Mouse (Mus musculus): ENCODE results near the gene Hs3st2. TPM values are rescaled to one million over a fixed set of nuclear protein-coding genes. Genes with fewer than 3 reads are reported as not detected.
A peak's percentile ranks its signal among the peaks of the same experiment; 100 is the strongest.
"Not testable (repeated sequence)": the region's sequence is repeated elsewhere in the genome, so short reads cannot be mapped to it uniquely, and the experiment has no call there.

Hs3st2 gene
- not detected in 2 replicates for total RNA-seq (2017)

DNA sequence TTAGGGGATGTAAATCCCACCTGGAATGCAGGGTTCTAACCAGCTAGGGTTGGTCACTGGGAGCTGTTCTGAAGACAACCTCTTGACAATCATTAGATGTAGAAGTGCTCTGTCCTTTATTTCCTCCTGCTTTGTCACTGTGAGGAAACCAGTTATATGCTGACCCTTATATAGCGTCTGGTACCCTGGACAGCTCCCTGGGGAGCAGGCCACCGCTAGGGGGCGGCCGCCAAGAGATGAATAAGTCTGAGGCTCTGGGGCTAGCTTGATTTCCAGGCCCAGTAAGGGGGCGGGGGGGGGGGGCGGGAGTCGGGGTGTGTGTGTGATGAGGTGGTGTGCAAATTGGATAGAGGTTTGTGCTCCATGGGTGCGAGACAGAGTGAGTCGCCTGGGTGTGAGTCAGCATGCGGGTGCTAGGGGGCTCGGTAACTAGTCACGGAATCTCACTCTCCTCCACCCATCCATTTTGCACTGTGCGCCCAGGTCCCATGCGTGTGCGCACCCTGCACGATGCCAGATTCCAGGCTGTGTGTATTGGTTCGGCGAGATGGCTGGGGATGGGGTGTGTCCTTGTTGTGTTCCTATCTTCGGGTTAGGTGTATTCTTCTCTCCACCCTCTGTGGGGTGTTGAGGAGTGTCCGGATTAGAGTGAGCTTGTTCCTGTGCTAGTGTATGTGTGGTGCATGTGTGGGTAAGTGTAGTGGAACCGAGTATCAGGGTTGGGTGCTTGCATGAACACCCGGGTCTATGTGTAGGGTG, at the start of gene Hs3st2:
Gene Hs3st2 (plus strand): TSS at position 635 of the 759 bp plus-strand sequence.
- ATAC-seq (replicated peaks in 1 of 2; ENCODE audit: insufficient read depth in 1 of 2, low FRiP score in 2 of 2, low TSS enrichment in 1 of 2, low read depth in 1 of 2, poor library complexity in 2 of 2, severe bottlenecking in 2 of 2) = peak; percentile 48 to 53

GRCm38 (mm10) chr7:121348284-121348963, 43.2 kb upstream of the Hs3st2 start:
- ATAC-seq (replicated peaks in 1 of 2; ENCODE audit: insufficient read depth in 1 of 2, low FRiP score in 2 of 2, low TSS enrichment in 1 of 2, low read depth in 1 of 2, poor library complexity in 2 of 2, severe bottlenecking in 2 of 2) = no peak

GRCm38 (mm10) chr7:121351688-121352087, 40.0 kb upstream of the Hs3st2 start:
- ATAC-seq (replicated peaks in 1 of 2; ENCODE audit: insufficient read depth in 1 of 2, low FRiP score in 2 of 2, low TSS enrichment in 1 of 2, low read depth in 1 of 2, poor library complexity in 2 of 2, severe bottlenecking in 2 of 2) = no peak

GRCm38 (mm10) chr7:121361448-121361847, 30.2 kb upstream of the Hs3st2 start:
- not testable (repeated sequence) for ATAC-seq (replicated peaks in 1 of 2; ENCODE audit: insufficient read depth in 1 of 2, low FRiP score in 2 of 2, low TSS enrichment in 1 of 2, low read depth in 1 of 2, poor library complexity in 2 of 2, severe bottlenecking in 2 of 2)

DNA sequence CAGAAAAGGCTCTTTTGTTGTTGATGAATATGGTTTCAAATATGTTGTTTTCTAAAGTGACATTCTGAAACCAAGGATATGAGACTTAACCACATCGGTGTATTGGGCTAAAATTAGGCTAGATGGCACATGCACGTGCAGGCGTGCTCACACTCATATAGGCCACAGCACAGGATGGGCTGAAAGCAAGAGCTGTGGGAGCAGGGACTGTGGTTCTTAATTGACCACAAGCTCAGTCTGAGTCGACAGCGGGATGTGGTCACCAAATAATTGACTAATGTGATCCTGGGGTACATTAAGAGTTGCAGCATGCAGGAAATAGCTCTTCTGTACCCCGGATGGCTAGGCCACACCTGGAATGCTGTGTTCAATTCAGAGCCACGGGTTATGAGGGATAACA, 26.1 kb upstream of the Hs3st2 start:
- no peak for ATAC-seq (replicated peaks in 1 of 2; ENCODE audit: insufficient read depth in 1 of 2, low FRiP score in 2 of 2, low TSS enrichment in 1 of 2, low read depth in 1 of 2, poor library complexity in 2 of 2, severe bottlenecking in 2 of 2)

DNA sequence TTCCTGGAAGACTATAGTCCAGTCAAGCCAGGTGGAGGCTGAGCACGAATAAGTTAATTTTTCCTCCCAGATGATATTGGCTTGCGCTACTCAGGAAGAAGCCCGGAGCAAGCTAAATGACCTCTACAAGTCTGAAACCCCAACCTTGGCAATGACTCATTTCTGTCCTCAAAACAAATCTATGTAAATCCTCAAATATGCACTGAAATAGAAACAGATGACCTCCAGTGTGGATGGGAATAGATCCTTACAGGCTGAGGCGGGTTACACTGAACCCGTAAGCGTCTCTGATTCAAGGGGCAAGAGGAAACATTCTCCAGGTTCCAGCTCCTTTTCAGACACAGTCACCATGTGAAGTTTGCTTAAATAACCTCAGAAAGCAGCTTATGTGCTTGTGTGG, 24.5 kb upstream of the Hs3st2 start:
- ATAC-seq (replicated peaks in 1 of 2; ENCODE audit: insufficient read depth in 1 of 2, low FRiP score in 2 of 2, low TSS enrichment in 1 of 2, low read depth in 1 of 2, poor library complexity in 2 of 2, severe bottlenecking in 2 of 2) = no peak

DNA sequence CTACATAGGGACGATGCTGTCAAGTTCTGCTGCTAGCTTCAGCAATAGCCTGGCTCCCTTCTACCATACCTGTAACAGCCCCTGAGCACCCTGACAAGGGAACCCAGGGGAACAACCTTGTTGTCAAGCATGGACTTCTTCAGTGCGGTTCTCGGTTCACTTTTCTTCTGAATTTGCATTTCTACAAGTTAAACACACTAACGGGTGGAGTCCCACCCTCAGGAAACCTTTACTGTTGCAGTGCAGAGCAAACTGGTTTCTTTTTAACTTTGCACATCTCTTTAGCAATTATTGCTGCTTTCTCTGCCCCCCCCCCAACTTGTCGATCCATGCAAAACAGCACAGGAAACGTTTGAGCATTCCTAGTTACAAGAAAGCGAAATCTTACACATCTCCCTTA, 19.7 kb upstream of the Hs3st2 start:
- ATAC-seq (replicated peaks in 1 of 2; ENCODE audit: insufficient read depth in 1 of 2, low FRiP score in 2 of 2, low TSS enrichment in 1 of 2, low read depth in 1 of 2, poor library complexity in 2 of 2, severe bottlenecking in 2 of 2) = no peak

- ATAC-seq (replicated peaks in 1 of 2; ENCODE audit: insufficient read depth in 1 of 2, low FRiP score in 2 of 2, low TSS enrichment in 1 of 2, low read depth in 1 of 2, poor library complexity in 2 of 2, severe bottlenecking in 2 of 2) = no peak
Measured at GRCm38 (mm10) chr7:121375456-121375855, 16.2 kb upstream of the Hs3st2 start.

DNA sequence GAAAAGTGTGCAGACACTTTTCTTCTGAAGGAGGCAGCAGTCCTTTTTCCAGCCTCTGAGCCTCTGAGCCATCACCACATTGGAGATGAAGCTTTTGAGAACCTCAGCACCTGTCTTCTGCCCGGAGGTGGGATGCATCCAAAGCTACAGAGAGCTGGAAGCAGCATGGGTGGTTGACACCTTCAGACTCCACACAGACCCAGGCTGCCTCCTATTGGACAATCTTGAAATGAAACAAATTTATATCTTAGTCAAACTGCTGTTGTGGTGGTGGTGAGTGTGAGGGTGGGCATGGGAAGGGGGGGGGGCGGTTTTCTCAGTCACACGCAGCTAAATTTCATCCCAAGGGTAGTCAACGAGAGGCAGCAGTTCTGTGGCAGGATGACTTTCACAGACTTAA, 12.7 kb upstream of the Hs3st2 start:
- ATAC-seq (replicated peaks in 1 of 2; ENCODE audit: insufficient read depth in 1 of 2, low FRiP score in 2 of 2, low TSS enrichment in 1 of 2, low read depth in 1 of 2, poor library complexity in 2 of 2, severe bottlenecking in 2 of 2) = no peak

DNA sequence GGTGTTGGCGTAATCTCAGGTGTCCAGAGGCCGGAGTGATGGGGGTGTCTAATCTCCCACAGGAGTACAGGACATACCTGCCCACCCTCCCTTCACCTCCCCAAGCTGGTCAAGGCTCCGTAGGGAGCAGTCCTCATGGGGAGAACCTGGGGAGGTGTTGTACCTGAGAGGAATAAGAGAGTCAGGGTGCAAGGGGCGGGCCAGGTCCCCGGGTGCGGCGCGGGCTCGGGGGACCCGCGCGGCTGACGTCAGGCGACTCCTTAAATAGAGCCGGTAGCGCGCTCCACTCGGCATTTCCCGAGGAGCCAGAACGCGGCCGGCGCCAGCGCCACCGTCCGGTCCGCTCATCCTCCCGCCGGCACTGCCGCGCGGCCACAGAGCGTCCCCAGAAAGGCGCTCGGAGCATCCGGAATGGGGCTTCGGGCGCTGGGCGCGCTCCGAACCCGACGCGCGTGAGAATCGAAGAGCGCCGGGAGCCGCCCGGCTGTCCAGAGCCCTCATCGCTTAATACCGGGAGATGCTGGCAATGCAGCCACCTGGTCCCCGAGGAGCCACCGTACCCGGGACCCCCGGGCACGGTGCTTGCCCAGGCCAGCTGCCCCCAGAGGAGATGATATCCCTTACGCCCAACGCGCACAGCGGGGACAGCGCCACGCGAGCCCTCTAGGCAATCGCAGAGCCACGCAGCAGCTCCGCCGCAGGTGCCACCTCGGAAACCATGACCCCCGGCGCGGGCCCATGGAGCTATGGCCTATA, 503 bp downstream of the Hs3st2 start:
- ATAC-seq (replicated peaks in 1 of 2; ENCODE audit: insufficient read depth in 1 of 2, low FRiP score in 2 of 2, low TSS enrichment in 1 of 2, low read depth in 1 of 2, poor library complexity in 2 of 2, severe bottlenecking in 2 of 2) = 0 out of 4 replicates have a peak, but pooled peaks of 1 of the 2 experiments have one; percentile 14

GRCm38 (mm10) chr7:121392740-121392993, 1.0 kb downstream of the Hs3st2 start:
- 0 out of 4 replicates have a peak, but pooled peaks of 1 of the 2 experiments have one; percentile 7 for ATAC-seq (replicated peaks in 1 of 2; ENCODE audit: insufficient read depth in 1 of 2, low FRiP score in 2 of 2, low TSS enrichment in 1 of 2, low read depth in 1 of 2, poor library complexity in 2 of 2, severe bottlenecking in 2 of 2)

DNA sequence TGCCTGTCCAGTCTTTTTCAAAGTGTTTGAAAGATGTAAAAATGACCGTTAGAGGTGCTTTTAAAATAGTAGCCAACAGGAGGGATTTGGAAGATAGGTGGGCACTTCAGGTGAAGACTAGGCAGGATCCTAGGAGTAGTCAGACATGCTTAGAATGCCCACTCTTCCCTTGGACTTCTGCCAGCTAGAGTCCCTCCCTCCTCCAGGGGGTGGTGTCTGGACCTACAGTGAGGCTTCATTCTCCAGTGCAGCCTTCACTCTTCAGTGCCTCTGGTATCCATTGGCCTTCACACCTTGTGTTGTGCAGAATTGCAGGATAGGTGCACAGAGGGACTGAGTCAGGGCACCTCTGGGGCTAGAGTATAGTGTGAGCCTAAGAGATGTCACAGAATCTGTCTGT, 2.2 kb downstream of the Hs3st2 start:
- no peak for ATAC-seq (replicated peaks in 1 of 2; ENCODE audit: insufficient read depth in 1 of 2, low FRiP score in 2 of 2, low TSS enrichment in 1 of 2, low read depth in 1 of 2, poor library complexity in 2 of 2, severe bottlenecking in 2 of 2)

DNA sequence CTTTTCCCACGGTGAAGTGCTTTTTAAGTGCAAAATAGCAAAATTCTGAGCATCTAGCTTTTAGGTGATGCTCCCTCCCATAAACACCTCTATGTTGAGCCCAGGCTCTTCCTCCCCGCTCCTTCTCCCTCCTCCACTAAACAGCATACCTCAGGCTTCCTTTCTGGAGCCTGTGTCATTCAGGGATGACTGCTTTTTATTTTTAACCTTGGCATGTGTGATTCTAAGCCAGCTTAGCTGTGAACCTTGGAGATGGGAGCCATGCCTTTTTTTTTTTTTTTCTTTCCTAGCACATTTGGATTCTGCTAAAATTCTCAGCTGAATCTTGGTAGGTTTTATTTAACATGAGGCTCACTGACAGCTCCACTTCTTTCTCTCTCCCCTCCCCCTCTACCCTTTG, 3.2 kb downstream of the Hs3st2 start:
- no peak for ATAC-seq (replicated peaks in 1 of 2; ENCODE audit: insufficient read depth in 1 of 2, low FRiP score in 2 of 2, low TSS enrichment in 1 of 2, low read depth in 1 of 2, poor library complexity in 2 of 2, severe bottlenecking in 2 of 2)

- no peak for ATAC-seq (replicated peaks in 1 of 2; ENCODE audit: insufficient read depth in 1 of 2, low FRiP score in 2 of 2, low TSS enrichment in 1 of 2, low read depth in 1 of 2, poor library complexity in 2 of 2, severe bottlenecking in 2 of 2)
Measured at GRCm38 (mm10) chr7:121410716-121411506, 19.3 kb downstream of the Hs3st2 start.

- no peak for ATAC-seq (replicated peaks in 1 of 2; ENCODE audit: insufficient read depth in 1 of 2, low FRiP score in 2 of 2, low TSS enrichment in 1 of 2, low read depth in 1 of 2, poor library complexity in 2 of 2, severe bottlenecking in 2 of 2)
Measured at GRCm38 (mm10) chr7:121411507-121411898, 19.8 kb downstream of the Hs3st2 start.

DNA sequence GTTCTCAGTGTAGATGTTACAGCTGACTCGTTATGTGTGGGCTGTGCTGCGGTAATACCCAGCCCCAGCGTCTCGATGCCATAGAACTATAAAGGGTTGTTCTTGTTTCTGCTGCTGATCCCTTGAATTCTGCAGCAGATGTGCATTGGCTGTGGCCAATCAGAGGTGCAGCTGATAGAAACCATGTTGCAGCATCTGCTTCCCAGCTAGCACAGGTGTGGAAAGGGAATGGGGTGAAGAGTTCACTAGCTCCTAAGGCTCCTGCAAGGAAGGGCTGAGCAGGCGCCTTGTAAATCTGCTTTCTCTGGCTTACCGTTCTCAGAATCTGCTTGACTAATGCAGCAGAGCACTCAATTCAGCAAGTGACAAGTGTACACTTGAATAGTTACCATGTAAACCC, 45.2 kb downstream of the Hs3st2 start:
- ATAC-seq (replicated peaks in 1 of 2; ENCODE audit: insufficient read depth in 1 of 2, low FRiP score in 2 of 2, low TSS enrichment in 1 of 2, low read depth in 1 of 2, poor library complexity in 2 of 2, severe bottlenecking in 2 of 2) = no peak

GRCm38 (mm10) chr7:121441186-121441585, 49.5 kb downstream of the Hs3st2 start:
- ATAC-seq (replicated peaks in 1 of 2; ENCODE audit: insufficient read depth in 1 of 2, low FRiP score in 2 of 2, low TSS enrichment in 1 of 2, low read depth in 1 of 2, poor library complexity in 2 of 2, severe bottlenecking in 2 of 2) = no peak

- ATAC-seq (replicated peaks in 1 of 2; ENCODE audit: insufficient read depth in 1 of 2, low FRiP score in 2 of 2, low TSS enrichment in 1 of 2, low read depth in 1 of 2, poor library complexity in 2 of 2, severe bottlenecking in 2 of 2) = no peak
Measured at GRCm38 (mm10) chr7:121444336-121444735, 52.7 kb downstream of the Hs3st2 start.
